Mouse (Mus musculus) thymus, postnatal 4 days (tissue): Measurements from ENCODE around the gene Letmd1.
A peak's percentile ranks its signal among the peaks of the same experiment; 100 is the strongest.
"Not testable (repeated sequence)": the region's sequence is repeated elsewhere in the genome, so short reads cannot be mapped to it uniquely, and the experiment has no call there.

Experiments used
- DNase-seq: peaks from one replicate; pipeline ENCODE4 v3.0.0; 2021

Gene Letmd1

DNA sequence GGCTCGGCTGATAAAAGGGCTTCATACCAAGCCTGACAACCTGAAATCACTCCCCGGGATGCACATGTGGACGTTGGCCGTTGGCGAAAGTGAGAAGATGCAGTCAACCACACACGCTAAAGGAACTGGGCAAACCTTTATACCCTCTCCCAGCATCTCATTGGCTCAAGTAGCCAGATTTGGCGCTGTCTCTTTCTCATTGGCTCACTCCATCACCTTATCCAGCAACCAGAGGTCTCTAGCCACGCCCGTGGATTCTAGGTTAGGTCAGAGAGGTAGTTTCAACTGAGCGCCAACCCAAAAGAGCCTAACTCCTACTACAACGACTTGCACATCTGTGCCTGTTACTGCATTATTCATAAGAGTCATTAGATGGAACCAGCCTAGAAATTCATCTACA is 16.3 kb upstream of the Letmd1 start:
- DNase-seq: no peak

DNA sequence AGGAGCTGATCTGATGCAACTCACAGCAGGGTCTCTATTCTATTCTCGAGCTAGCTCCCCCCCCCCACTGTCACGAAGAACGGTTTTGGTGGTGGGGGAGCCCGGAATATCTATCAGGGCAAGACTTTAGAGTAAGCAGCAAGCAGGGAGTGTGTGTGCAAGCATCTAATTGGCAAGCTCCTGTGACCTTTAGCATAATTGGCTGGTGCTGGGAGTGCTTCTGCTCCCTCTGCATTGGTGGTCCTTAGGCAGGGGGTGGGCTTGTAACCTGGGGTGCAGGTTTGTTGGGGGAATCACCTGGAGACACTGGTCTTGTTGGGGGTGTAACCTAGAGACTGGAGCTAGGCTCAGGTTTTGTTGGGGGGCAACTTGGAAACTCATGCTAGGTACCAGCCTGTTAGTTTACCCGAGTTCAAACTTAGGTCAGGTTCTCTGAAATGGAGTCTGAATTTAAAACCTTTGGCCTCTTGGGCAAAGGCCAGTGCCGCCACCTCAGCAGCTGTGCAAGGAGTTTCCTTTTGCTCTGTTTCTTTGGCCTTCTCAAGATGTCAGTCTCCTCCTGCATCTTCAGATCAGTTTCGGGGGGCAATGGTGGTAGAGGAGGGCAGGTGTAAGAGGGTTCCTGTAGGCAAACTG is 12.3 kb upstream of the Letmd1 start:
- DNase-seq: no peak

DNA sequence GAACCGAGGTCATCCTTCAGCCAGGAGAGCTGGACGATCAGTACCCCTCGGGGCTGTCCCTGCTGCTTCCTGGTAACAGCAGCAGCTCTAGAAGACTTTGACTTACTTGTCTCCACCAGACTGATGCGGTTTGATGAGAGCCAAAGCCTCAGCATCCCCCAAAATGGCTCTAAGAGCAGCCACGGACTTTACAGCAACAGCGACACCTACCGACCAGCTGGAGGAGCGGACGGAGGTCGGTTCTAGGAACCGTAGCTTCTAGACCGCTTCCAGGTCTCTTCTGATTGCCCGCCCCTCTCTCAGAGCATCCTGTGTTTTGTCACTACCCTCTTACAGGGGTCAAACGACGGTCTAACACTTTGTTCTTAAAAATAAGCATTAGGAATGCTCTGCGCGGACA is 11.5 kb upstream of the Letmd1 start:
- peak; percentile 91 for DNase-seq

DNA sequence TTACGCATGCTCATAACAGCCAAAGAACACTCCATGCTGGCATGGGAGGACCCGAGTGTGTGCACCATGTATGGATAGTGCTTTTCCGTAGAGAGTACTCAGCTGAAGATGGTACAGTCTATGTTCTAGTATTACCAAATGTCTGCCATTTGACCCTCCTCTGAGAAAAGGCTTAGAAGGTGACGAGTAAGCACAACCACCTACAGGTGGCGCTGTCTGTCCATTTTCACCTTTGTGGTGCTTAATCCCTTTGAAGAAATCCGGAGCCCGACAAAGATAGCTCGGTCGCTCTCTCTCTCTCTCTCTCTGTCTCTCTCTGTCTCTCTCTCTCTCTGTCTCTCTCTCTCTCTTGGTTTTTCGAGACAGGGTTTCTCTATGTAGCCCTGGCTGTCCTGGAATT is 10.8 kb upstream of the Letmd1 start:
- DNase-seq: peak; percentile 87

DNA sequence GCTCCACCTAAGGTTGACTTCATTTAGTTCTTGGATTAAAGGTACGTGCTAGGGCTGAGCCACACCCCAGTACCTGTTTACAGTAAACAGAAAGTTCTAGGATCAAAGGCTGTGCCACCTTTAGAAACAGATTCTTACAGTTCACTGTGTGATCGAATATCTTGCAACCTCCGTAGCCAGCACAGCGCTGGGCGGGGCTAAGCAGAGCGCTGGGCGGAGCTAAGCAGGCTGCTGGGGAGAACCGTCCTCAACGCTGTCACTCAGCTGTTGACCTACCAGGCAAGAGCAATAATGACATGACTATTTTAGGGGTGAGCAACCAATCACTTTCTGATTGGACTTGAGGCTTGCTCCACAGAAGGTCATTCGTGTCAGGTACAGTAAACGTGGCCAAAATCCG is 7.9 kb upstream of the Letmd1 start:
- DNase-seq: peak; percentile 82

DNA sequence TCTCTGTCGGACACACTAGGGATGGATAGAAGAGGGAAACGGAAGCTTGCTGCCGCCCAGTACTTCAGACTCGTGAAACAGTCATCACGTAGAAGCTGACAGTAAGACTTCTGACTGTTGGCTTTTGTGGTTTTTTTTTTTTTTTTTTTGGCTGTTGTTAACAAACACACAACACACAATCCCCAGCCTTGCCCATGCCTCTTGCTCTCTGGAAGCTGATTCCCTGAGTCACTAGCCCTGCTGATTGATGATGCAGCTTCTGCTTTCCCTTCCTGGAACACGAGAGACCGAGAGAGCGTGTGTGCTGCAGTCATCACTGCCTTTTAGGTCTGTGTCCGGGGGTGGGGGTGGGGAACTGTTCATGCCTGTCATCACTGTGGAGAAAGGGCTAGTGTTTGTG is 7.2 kb upstream of the Letmd1 start:
- DNase-seq: no peak

DNA sequence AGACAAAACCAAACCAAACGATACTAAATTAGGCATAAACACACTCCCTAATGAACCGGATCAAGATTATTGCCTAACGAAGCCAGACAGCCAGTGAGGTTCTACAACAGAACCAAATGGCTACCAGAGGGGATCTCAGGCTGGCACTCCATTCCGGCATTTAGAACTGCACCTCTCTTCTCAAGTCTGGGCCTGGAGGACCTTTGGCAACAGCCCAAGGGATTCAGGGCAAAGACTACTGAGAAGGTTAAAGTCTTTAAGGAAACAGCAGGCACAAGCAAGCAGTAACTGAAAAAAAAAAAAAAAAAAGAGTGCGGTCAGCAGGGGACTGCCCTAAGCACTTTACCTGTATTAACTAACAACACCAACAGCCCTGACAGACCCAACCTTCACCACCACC is 6.7 kb upstream of the Letmd1 start:
- DNase-seq: no peak

DNA sequence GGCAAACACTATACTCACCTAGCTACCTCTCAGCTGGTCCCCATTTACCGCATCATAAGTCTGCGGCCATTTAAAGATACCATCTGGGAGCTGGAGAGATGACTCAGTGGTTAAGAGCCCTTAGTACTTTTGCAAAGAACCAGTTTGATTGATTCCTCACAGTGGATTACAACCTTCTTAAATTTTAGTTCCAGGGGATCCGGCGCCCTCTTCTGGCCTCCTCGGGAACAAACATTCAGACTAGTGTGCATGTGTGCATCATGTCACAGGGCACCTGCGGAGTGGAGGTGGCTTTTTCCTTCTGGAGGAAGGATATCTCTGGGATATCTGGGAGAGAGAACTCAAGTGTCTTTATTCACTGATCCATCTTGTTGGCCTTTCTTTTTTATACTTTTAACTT is 5.1 kb upstream of the Letmd1 start:
- DNase-seq: peak; percentile 88

DNA sequence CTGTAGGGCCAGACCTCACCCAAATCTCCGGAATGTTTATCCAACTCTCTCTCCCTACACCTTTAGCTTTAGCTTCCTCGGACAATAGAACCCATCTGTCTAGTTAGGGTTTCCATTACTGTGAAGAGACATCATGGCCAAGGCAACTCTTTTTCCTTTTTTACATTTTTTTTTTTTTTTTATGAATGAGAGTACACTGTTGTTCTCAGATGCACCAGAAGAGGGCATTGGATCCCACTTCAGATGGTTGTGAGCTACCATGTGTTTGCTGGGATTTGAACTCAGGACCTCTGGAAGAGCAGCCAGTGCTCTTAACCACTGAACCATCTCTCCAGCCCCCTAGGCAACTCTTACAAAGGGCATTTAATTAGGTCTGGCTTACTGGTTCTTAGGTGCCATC is 3.4 kb upstream of the Letmd1 start:
- DNase-seq: no peak

DNA sequence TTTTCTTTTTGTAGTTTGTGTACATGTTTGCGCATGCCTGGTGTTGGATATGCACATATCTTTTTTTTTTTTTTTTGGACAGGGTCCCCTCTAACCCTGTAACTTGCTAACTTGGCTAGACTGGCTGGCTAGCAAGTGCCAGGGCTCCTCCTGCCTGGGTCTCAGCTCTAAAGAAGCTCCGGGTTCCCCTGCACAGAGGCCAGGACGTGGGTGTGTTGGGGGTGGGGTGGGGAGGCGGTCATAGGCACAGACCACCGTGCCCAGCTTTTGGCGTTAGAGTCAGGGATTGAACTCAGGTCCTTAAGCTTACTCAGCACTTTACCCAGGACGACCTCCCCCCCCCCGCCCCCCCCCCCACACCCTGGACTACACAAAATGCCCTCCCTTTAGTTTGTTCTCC is 1.1 kb upstream of the Letmd1 start:
- DNase-seq: no peak

DNA sequence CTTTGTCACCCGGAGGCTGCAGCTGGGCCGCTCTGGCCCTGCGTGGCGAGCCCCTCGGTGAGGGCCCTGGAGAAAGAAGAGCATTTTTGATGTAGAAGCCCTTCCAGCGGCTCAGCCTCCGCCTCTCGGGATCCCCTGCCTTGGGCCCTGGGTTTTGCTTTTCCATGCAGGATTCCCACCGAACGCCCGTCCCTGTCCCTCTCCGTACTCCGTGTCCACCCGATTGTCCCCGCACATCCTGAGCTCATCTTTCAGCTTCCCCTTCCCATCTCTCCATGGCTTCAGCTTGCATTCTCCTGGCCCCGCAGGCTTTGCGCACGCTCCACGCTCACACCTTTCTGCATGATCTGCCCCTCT is 344 bp downstream of the Letmd1 start:
- DNase-seq: no peak

DNA sequence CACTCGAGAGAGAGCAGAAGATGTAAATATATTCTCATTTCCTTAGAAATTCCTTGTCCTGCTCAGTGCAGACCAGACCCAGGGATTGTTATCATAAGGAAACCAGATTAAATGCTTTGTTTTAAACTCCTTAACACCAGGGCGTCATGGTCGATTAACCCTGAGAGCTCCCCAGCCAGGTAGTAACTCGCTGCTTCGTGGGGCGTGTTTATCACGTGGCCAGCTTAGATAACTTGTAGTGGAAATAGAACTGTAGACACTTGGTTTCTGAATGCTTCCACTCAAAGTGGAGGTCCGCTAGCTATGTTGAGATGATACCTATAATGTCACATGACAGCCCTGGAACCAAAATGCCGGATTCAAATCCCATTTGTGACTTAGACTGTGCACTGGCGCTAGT is 1.2 kb downstream of the Letmd1 start:
- DNase-seq: no peak

DNA sequence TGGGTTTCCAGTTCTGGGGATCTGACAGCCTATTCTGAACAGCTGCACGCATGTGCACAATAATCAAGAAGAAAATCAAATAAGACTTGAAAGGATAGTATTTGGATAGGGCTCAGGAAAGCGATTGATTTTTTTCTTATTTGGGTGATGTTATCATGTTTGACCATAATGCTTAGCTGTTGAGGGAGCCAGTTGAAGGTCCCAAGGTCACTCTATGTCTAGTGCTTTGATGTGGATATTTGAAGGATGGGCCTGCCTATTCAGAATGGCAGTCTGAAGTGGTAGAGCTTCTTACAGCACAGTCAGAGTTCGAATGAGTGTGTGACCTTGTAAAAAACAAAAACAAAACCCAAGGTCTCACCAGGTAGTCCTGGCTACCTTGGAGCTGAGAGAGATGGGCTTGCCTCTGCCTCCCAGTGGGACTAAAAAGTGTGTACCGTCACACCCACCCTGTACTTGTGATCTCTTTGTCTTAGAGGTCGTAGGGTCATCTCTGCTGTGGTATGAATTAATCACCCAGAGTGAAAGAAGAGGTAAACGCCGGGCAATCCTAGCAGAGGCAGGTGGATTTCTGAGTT is 5.2 kb downstream of the Letmd1 start:
- DNase-seq: no peak

DNA sequence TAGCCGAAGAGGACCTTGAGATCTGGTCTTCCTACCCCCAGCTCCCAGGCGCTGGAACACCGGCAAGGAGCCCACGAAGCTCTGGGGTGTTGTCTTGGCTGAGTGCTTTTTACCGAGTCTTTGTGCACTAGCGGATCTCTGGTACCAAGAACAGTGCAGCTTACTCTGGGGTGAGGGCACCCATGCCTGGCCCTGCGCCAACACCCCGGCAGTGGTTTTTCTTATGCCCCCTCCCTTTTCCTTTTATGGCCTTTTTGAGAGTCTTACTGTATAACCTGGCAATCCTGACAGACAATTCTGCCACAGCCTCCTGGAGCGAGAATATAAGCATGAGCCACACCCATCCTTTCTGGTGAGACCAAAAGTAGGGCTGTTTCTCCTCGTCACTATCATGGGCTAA is 9.5 kb downstream of the Letmd1 start:
- DNase-seq: no peak

DNA sequence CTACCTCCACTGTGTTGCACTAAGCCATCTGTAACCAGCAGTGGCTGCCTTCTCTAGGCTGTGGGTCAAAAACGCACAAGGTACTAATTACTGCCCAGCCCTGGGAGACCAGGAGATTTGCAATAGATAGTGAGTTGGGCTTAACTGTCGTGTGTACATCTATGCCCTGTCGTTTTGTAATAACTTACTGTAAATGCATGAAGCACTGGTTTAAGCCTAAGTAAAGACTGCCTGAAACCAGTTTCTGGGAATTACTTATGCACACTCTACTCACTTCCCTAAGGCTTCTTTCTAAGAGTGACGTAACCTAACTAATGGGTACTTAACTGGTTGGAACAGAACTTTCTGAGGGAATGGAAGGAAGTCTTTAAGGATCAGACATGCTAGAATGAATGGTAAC is 10.1 kb downstream of the Letmd1 start:
- DNase-seq: no peak

DNA sequence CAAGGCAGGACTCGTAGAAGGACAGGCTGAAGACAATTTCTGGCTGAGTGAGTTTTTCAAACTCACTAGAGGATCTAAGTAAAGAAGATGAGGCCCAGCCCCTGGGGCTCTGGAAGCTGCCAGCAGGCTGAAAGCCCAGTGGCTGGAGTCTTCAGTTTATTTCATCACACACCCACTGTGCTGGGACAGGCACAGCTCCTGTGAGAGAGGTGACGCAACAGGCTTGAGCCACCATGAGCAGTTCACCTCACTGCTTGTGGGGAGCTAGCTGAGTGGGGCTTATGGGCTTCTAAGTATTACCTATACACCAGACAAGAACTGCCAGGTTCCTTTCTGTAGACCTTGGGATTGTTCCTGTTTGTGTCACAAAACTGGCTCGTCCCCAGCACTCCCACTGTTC is 16.8 kb downstream of the Letmd1 start:
- no peak for DNase-seq

DNA sequence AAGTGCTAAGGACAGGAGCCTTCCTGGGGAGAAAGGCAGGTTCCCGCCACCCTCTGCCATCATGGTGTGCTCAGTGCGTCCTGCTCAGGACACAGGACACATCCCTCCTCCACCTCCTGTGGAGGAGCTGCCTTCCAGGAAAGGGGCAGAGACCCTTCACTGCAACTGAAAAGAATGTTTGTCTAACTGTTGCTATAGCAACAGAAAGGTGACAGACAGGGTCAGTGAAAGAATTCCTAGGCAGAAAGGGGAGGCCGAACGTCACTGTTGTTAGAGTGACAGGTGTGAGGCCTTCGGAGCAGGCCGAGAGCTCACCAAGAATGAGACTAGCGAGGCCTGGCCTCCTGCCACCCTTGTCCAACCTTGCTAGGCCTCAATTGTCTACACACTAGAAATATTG is 17.6 kb downstream of the Letmd1 start:
- DNase-seq: no peak

DNA sequence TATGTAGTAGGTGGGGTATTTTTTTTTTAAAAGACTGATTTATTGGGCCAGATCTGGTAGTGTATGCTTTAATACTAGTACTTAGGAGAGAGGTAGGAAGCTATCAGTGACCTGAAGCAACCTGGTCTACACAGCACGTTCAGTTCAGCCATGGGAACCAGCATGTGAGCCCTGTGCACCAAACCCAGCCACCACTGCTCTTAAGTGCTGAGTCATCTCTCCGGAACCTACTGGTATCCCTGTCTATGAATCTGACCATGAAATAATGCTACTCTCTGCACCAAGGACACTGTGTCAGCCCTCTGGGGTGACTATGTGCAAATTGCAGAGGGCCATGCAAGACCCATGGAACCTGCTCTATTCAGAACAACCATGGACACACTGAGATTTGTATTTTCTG is 18.2 kb downstream of the Letmd1 start:
- no peak for DNase-seq

DNA sequence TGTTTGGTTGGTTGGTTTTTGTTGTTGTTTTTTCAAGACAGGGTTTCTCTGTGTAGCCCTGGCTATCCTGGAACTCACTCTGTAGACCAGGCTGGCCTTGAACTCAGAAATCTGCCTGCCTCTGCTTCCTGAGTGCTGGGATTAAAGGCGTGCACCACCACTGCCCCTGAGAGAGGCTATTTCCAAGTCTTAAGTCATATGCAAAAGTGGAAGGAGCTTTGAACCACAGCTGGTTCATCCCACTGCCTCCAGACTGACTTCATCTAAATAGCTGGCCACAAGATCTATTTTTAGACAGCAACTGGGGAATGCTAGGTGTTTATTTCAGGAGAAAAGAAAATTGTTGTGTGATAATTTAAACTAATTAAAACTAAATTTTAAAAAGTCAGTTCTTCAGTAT is 19.5 kb downstream of the Letmd1 start:
- DNase-seq: not testable (repeated sequence)

DNA sequence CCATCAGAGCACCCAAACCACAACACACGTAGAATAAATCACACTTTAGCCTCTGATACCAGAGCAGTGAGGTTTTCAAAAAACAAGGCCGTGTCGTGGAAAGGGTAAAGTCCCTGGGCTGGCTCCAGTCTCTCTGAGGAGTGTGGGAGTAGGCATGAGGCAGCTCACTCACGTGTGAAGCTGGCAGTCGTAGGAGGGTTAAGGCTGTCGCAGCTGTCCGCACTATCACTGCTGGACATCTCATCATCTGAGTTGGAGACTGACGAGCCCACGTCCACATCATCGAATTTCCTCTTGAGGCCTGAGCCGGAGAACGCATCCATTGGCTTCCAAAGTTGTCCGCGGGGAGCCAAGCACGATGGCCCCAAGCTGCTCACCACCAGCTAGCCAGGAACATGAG is 20.4 kb downstream of the Letmd1 start:
- no peak for DNase-seq

DNA sequence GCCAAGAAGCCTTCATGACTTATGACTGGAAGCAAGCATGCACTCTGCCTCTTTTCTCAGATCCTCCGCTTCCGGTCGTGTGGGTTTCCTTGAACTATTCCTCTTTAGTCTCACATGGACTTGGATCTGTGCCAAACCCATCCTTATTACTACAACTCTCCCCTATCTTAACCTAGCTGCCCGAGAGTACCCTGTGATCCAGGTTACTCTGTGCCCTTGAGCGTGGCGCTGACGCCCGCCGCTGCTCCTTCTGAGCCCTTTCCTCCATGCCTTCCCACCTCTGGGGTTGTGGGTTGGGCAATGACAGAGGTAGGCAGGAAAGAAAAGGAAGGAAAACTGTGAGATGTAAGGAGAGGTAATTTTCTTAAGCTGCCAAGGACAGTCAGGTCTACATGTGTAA is 23.1 kb downstream of the Letmd1 start:
- DNase-seq: no peak

DNA sequence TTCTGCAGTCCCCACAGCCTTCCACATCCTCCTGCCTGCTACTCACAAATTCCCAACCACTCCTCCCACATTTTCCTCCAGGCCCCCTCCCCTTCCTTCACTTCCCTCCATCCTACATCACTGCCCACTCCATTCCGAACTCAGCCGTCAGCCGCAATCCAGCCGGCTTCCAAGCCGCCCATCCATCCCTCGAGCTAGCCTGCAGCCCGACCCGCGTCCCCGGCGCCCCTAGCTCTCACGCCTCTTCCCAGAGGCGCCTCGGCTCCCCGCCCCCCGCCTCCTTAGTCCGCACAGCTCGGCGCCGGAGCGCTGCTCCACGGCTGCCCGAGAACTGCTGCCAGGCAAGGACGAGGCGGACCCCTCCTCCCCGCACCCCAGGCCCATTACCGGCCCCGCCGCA is 25.8 kb downstream of the Letmd1 start:
- DNase-seq: no peak

DNA sequence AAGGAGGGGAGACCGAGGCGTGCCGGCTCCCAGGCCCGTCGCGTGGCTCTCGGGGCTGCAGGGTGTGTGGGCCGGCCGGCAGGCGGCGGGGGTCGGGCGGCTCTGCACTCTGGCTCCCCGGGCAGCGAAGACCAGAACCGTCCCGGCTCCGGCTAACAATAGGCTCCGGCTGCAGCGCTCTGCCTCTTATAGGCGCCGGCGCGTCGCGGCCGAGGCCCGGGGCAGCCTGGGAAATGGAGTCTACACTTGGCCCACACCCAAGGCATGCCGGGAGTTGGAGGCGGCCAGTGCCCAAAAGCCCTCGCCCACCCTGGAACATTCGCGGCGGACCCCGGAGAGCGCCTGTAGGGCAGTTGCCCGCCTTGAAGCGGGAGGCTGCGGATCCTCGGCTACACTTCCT is 26.3 kb downstream of the Letmd1 start, which contains the start of gene Csrnp2:
Csrnp2 (minus strand) TSS at position 387 of the 400 bp plus-strand sequence.
- peak; percentile 93 for DNase-seq

DNA sequence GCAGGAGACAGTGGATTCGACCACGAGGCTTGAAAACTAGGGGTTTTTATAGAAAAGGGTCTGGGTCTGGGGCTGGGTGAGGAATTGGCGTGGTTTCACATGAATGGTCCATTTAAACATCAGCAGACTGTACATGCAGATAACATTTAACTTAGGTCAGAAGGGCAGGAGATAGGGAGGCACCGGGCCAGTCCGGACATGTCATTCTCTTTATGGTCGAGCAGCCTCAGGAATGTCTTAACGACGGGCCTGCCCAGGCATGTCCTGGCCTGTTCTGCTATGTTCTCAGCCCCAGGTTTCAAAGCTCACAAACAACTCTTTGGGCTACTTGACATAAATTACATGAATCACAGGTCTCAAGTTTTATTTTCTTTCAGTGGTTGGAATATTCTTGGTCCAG is 30.7 kb downstream of the Letmd1 start:
- not testable (repeated sequence) for DNase-seq

DNA sequence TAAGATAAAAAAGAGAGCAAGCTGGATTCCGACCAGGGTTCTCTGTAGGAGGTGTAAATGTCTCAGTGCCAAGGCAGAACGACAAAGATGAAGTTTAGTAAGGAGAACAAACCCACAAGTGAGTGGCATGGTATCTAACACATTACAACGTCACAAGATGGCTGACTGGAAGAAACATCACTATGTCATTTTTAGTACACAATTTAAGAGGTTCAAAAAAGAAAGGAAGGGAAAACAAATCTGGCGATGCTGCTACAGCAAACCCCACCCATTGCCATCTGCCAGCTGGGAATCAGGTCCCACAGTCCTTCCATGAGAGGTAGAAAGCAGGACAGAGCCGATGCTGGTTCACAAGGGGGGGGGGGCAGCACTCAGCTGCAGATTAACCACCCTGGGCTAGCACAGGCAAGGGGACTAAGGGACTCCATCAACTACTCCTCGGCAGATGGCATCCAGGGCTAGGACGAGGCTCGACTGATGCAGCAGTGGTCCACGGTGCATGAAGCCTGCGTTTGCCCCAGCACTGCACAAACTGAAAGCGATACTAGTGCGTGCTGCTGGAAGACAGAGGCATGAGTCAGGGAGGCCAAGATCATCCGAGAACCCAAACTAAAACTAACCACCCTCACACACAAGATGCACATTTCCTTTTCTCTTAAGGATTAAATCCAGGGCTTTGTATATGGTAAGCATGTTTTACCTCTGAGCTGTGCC is 39.8 kb downstream of the Letmd1 start:
- DNase-seq: no peak
